Mouse (Mus musculus) E14TG2a.4 (cell line): Measurements from ENCODE around the gene Pld5.
A peak's percentile ranks its signal among the peaks of the same experiment; 100 is the strongest.

Experiments used
- H3K27me3 ChIP-seq: 2 replicates; pipeline ENCODE4 v1.6.1; 2014; ENCODE audit warnings: low read length, control low read depth; ENCODE audit not compliant: insufficient read depth
- H3K36me3 ChIP-seq: 2 replicates; pipeline ENCODE4 v1.6.1; 2014; ENCODE audit warnings: low read length, control low read depth; ENCODE audit not compliant: insufficient read depth
- H3K4me1 ChIP-seq: replicated peaks from 2 replicates; pipeline ENCODE4 v1.6.1; 2014; ENCODE audit warnings: low read depth, low read length, control low read depth
- H3K4me3 ChIP-seq: replicated peaks from 2 replicates; pipeline ENCODE4 v1.5.1; 2014; ENCODE audit warnings: mild to moderate bottlenecking, low read length
- H3K9me3 ChIP-seq: 2 replicates; pipeline ENCODE4 v1.6.1; 2014; ENCODE audit warnings: low read length, control low read depth
- CTCF ChIP-seq: conservative IDR thresholded peaks from 2 replicates; pipeline ENCODE4 v1.5.1; 2014; ENCODE audit warnings: low read length
- NANOG ChIP-seq: IDR thresholded peaks from 2 replicates; pipeline ENCODE4 v1.6.1; 2014; ENCODE audit warnings: borderline replicate concordance, low read length, mixed read lengths
- POU5F1 ChIP-seq: IDR thresholded peaks from 2 replicates; pipeline ENCODE4 v1.6.1; 2014; ENCODE audit warnings: low read length, borderline replicate concordance

Pld5 gene

GRCm38 (mm10) chr1:176024501-176024900 lies 250.6 kb downstream of the Pld5 start:
- Histone ChIP-seq H3K9me3 (peaks cover 5% of the 10 kb centered on the region), H3K27me3 (no peaks in the 10 kb centered on the region), H3K36me3 (no peaks in the 10 kb centered on the region), H3K4me1 (peaks cover 27% of the 10 kb centered on the region), H3K4me3 (no peak overlapping the region)
- no peak for TF ChIP-seq CTCF
- TF ChIP-seq NANOG: no peak
- no peak for TF ChIP-seq POU5F1

- Histone ChIP-seq H3K9me3 (no peaks in the 10 kb centered on the region), H3K27me3 (no peaks in the 10 kb centered on the region), H3K4me3 (no peak overlapping the region), H3K36me3 (no peaks in the 10 kb centered on the region), H3K4me1 (peaks cover 36% of the 10 kb centered on the region)
- TF ChIP-seq NANOG: no peak
- TF ChIP-seq POU5F1: no peak
- no peak for TF ChIP-seq CTCF
These were observed 256.6 kb downstream of the Pld5 start for GRCm38 (mm10) chr1:176018523-176018922.

- TF ChIP-seq NANOG: no peak
- no peak for TF ChIP-seq POU5F1
- TF ChIP-seq CTCF: no peak
- H3K9me3 ChIP-seq: peaks cover 2% of the 10 kb centered on the region; the same call in 1 of the 2 replicates
- no peak overlapping the region for H3K4me3 ChIP-seq
- H3K36me3 ChIP-seq: no peaks in the 10 kb centered on the region
- H3K27me3 ChIP-seq: no peaks in the 10 kb centered on the region
- H3K4me1 ChIP-seq: peaks cover 35% of the 10 kb centered on the region
These were observed 259.0 kb downstream of the Pld5 start for GRCm38 (mm10) chr1:176016076-176016475.

GRCm38 (mm10) chr1:176013497-176014268 lies 261.4 kb downstream of the Pld5 start:
- no peaks in the 10 kb centered on the region for H3K27me3 ChIP-seq
- TF ChIP-seq POU5F1 (no peak), NANOG (peak; percentile 71)
- no peaks in the 10 kb centered on the region for H3K36me3 ChIP-seq
- peaks cover 2% of the 10 kb centered on the region; the same call in 1 of the 2 replicates for H3K9me3 ChIP-seq
- no peak overlapping the region for H3K4me3 ChIP-seq
- H3K4me1 ChIP-seq: peaks cover 31% of the 10 kb centered on the region

GRCm38 (mm10) chr1:176011535-176011934 lies 263.6 kb downstream of the Pld5 start:
- peaks cover 28% of the 10 kb centered on the region for H3K4me1 ChIP-seq
- H3K4me3 ChIP-seq: no peak overlapping the region
- H3K9me3 ChIP-seq: peaks cover 2% of the 10 kb centered on the region; the same call in 1 of the 2 replicates
- H3K27me3 ChIP-seq: no peaks in the 10 kb centered on the region
- TF ChIP-seq CTCF: no peak
- no peak for TF ChIP-seq POU5F1
- TF ChIP-seq NANOG: no peak
- H3K36me3 ChIP-seq: no peaks in the 10 kb centered on the region

- Histone ChIP-seq H3K36me3 (no peaks in the 10 kb centered on the region), H3K4me1 (peaks cover 24% of the 10 kb centered on the region), H3K4me3 (no peak overlapping the region), H3K27me3 (no peaks in the 10 kb centered on the region), H3K9me3 (peaks cover 2% of the 10 kb centered on the region; the same call in 1 of the 2 replicates)
- TF ChIP-seq POU5F1: no peak
- no peak for TF ChIP-seq CTCF
- no peak for TF ChIP-seq NANOG
These were observed 264.0 kb downstream of the Pld5 start for GRCm38 (mm10) chr1:176011072-176011471.

GRCm38 (mm10) chr1:176008411-176008810 lies 266.7 kb downstream of the Pld5 start:
- Histone ChIP-seq H3K9me3 (peaks cover 2% of the 10 kb centered on the region; the same call in 1 of the 2 replicates), H3K36me3 (no peaks in the 10 kb centered on the region), H3K27me3 (no peaks in the 10 kb centered on the region), H3K4me3 (no peak overlapping the region), H3K4me1 (peaks cover 6% of the 10 kb centered on the region)
- peak; percentile 35; the same call in 1 of the 2 replicates for TF ChIP-seq CTCF
- no peak for TF ChIP-seq NANOG

GRCm38 (mm10) chr1:176000599-176000998 lies 274.5 kb downstream of the Pld5 start:
- H3K4me1 ChIP-seq: no peaks in the 10 kb centered on the region
- H3K36me3 ChIP-seq: no peaks in the 10 kb centered on the region
- H3K4me3 ChIP-seq: no peak overlapping the region
- H3K9me3 ChIP-seq: no peaks in the 10 kb centered on the region
- H3K27me3 ChIP-seq: no peaks in the 10 kb centered on the region
- TF ChIP-seq NANOG: no peak
- no peak for TF ChIP-seq POU5F1
- TF ChIP-seq CTCF: no peak

GRCm38 (mm10) chr1:175997076-175997651 lies 277.9 kb downstream of the Pld5 start:
- Histone ChIP-seq H3K36me3 (no peaks in the 10 kb centered on the region), H3K4me3 (no peak overlapping the region), H3K27me3 (no peaks in the 10 kb centered on the region), H3K9me3 (no peaks in the 10 kb centered on the region), H3K4me1 (no peaks in the 10 kb centered on the region)
- TF ChIP-seq NANOG (no peak), POU5F1 (no peak), CTCF (no peak)
